Mouse (Mus musculus) erythroblast, embryonic 14.5 days (primary cell): ENCODE results near the gene Nell1.

Experiments used
- GATA1 ChIP-seq: IDR thresholded peaks from 2 replicates; pipeline ENCODE4 v1.6.1; 2012; ENCODE audit warnings: low read length, inconsistent platforms, mixed read lengths
- TAL1 ChIP-seq: IDR thresholded peaks from 3 replicates; pipeline ENCODE4 v1.6.1; 2012; ENCODE audit warnings: low read length, inconsistent platforms, mixed read lengths

GRCm38 (mm10) chr7:50221849-50222248, 247.2 kb downstream of the Nell1 start:
- no peak for TF ChIP-seq GATA1
- TF ChIP-seq TAL1 = no peak
